Mouse (Mus musculus): ENCODE data around the gene Foxc1.

The Foxc1 gene

GRCm38 (mm10) chr13:31835802-31836201, 29.4 kb downstream of the Foxc1 start:
- no peak for DNase-seq (ENCODE audit: low spot score in 2 of 2)

GRCm38 (mm10) chr13:31849258-31849971, 43.0 kb downstream of the Foxc1 start:
- no peak for DNase-seq (ENCODE audit: low spot score in 2 of 2)

GRCm38 (mm10) chr13:31853564-31853963, 47.1 kb downstream of the Foxc1 start:
- no peak for DNase-seq (ENCODE audit: low spot score in 2 of 2)

- no peak for DNase-seq (ENCODE audit: low spot score in 2 of 2)
Observed at GRCm38 (mm10) chr13:31854000-31854399, 47.6 kb downstream of the Foxc1 start.

- no peak for DNase-seq (ENCODE audit: low spot score in 2 of 2)
Observed at GRCm38 (mm10) chr13:31860200-31860599, 53.8 kb downstream of the Foxc1 start.
